Mouse (Mus musculus) brain, embryonic 14.5 days (tissue): ENCODE data around the gene Crtc3. TPM values are rescaled to one million over a fixed set of nuclear protein-coding genes. Genes with fewer than 3 reads are reported as not detected.

ENCODE experiments used
- DNase-seq: peaks from one replicate; pipeline ENCODE4 v3.0.0-alpha.2; 2011; ENCODE audit warnings: low read depth
- CTCF ChIP-seq: fragments of 200-500 bp; IDR thresholded peaks from 2 replicates; pipeline ENCODE4 v1.5.1; 2012; ENCODE audit warnings: inconsistent platforms, mild to moderate bottlenecking, moderate library complexity, borderline replicate concordance; ENCODE audit not compliant: insufficient read depth, insufficient read length; ENCODE audit errors: extremely low read depth
- POLR2A ChIP-seq: fragments of 200-500 bp; IDR thresholded peaks from 2 replicates; pipeline ENCODE4 v1.6.1; 2012; ENCODE audit warnings: mild to moderate bottlenecking, inconsistent platforms, borderline replicate concordance; ENCODE audit not compliant: poor library complexity, insufficient read depth, insufficient read length, severe bottlenecking; ENCODE audit errors: extremely low read depth
- polyA plus RNA-seq: library from polyadenylated mRNA; depleted of rRNA; stranded (reverse); fragments of >200 nt; gene quantifications from 2 replicates; pipeline ENCODE4 v1.2.3, GENCODE M21; 2012

Crtc3 gene
- polyA plus RNA-seq, 1 experiment = 18.1 TPM

DNA sequence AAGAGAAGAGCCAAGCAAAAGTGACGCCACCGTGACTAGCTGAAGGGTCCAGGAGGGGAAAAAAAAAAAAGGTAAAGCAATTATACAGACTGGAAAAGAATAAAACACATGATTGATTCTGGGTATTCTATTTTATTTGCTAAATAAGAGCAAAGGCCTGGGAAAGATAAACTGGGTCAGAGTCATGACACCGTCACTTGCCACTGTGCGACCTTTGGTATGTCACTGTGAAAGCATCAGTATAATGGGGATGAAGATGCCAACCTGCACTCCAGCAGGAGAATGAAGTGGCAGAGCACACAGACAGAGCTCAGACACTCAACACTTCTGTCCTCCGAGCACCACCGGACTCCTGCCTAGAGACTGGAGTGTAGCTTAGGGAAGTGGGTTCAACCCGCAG, 34.7 kb downstream of the Crtc3 start:
- TF ChIP-seq POLR2A (no peak), CTCF (no peak)
- DNase-seq = no peak

DNA sequence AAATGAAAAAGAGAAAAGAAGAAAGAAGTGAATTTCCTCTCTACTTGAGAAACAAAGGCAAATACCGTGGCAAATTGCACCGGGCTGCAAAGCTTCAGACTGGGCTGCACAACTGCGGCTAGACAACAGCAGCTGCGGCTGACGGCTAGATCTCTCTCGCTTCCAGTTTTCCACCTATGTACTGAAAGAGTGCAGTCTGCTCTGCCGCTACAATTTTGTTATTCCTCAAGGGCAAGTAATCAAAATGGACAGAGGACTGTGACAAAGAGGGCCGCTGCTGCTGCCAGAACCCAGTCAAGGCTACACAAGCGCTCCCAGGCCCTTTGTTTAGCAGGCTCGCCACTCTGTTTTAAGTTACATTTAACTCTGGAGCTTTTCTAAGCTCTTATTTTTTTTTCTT, 35.6 kb downstream of the Crtc3 start:
- peak; percentile 76 for DNase-seq
- no peak for TF ChIP-seq POLR2A
- no peak for TF ChIP-seq CTCF

DNA sequence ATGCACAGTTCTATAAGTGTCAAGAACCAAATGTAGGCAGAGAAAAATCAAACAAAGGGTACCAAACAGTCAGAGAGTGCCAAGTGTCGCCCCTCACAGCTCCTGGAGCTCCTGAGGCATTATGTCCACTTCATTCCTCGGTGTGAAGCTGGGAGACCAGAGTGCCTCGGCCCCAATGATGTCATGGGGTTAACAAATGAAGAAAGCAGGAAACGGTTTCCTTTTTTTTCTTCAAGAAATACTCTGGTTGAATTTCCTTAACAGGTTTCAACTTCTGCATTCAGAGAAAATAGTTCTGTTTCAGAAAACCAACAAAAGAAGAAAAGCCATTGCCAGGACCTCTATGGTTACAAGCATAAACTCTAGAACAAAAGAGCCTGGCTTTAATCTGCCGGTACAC, 36.4 kb downstream of the Crtc3 start:
- peak; percentile 66 for DNase-seq
- TF ChIP-seq CTCF (no peak), POLR2A (no peak)

DNA sequence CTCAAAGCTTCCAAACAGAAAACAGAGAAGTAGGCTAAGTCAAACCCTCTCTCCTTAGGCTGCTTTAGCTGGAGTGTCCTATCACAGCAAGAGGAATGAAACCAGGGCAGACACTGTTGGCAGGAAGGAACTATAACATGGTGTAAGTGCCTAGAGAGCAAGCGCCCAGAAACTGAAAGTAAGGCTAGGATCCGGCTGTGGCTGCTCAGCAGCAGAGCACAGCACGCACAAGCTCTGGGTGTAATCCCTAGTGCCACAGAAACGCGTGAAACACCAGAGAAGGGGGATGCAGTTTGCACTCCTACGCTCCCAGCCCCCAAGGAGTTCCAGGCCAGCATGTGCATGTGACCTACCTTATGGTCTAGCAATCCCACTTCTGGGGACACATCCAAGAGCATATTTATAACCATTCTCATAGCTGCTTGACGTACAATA, 41.2 kb downstream of the Crtc3 start:
- peak; percentile 26 for DNase-seq

DNA sequence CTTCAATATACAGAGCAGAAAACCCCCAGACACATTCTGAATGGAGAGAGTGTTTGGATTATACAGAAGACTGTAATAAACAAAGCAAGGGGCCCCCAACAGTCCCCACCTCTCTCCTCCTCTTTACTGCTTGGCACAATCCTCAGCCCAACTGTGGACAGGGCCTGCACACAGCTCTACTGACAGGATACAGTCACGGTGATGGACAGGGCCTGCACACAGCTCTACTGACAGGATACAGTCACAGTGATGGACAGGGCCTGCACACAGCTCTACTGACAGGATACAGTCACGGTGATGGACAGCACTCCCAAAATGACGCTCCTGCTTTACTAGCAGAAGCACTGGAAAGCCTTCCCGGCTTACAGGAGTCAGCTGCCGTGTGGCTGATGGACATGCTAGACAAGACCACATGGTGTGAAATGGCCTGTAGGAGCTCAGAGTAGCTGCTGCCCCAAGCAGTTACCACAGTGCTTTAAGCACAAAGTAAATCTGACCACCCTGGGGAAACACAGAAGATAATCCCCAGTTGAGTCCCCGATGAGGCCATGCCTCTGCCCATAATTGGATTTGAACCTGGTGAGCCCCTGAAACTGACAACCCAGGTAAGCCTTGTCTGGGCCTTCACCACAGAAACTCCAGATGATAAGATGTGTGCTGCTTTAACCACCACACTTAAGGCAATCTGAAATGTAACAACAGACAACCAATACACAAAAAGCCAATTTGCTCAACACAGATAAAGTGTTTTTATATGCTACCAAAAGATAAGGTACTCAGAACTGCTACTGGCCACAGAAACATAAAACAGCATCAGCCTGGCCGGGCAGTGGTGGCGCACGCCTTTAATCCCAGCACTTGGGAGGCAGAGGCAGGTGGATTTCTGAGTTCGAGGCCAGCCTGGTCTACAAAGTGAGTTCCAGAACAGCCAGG, 42.3 kb downstream of the Crtc3 start:
- DNase-seq = no peak
- TF ChIP-seq POLR2A = no peak
- TF ChIP-seq CTCF = no peak

More for the DNA sequence above, 41.2 kb downstream of the Crtc3 start:
- no peak for TF ChIP-seq POLR2A
- TF ChIP-seq CTCF = no peak

DNA sequence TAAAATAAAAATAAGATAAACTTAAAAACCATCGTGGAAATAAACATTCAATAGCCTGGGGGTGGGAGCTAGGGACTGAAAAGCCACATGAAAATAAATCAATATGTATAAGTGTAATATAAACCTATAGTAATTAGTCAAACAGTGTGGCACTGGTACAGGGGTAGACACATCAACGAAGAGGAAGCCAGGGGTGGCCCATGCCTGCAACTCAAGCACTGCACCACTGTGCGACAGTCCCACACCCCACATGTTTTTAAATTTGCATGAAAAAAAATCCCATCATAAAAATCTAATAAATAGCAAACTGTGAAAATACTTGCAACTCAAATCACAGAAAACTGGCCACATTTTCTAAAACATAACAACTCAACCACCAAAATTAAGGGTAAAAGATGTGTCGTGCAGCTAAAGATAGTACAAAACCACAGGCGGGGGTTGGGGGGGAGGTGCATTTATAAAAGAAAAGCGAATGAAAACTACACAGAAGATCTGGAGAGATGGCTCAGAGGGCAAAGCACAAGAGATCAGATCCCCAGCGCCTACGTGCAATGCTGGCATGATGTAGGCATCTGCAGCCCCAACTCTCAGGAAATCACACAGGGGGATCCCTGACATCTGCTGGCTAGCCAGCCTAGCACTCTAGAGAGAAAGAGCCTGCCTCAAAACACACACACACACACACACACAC, 45.6 kb downstream of the Crtc3 start:
- TF ChIP-seq POLR2A (no peak), CTCF (no peak)
- peak; percentile 40 for DNase-seq

DNA sequence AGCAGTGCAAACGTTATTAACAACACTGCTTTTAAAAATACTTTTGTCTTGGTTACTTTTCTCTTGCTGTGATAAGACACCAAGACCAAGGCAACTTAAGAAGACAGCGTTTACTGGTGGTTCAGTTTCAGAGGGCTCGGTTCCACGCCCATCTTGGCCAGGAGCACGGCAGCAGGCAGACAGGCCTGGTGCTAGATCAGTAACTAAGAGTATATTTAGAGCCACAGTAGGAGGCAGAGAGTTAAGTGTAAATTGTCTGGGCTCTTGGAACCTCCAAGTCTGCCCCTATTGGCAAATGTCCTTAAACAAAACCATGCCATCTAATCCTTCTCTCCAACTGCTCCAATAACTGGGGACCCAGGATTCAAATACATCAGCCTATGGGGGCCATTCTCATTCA, 46.1 kb downstream of the Crtc3 start:
- TF ChIP-seq POLR2A = no peak
- no peak for TF ChIP-seq CTCF
- no peak for DNase-seq

DNA sequence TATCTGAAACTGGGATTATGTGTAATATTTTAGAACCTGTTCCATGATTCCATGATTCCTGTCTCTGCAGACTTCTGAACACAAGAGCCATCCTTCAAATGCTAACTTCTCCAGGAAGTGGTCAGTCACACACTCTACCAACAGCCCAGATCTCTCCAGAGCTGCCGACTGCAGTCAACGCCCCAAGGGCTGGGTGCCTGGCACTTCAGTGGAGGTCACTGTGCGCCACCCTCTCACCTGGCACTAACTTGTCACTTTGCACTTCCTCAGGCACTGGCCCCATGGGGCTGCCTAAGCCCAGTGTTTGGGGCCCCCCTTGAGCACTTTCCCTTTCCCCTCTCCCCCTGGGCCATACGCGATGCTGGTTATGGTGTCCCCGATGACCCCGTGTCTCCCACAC, 46.8 kb downstream of the Crtc3 start:
- DNase-seq = no peak

DNA sequence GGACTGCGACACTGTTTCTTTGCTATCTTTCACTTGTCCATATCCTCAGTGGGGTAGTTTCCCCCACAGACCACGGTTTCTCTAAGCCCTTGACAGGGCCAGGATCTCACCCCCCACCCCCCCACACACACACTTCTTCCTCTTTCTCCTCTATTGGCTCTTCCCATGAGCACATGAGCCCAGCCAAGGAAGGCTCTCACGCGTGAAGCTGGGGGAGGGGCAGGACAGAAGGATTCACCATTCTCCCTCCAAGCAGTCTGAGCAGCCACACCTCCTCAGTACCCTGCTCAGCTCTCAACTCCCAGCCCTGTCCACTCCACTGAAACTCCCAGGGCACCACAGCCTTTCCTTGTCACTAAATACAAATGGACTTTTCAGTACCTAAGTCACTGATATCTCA, 47.2 kb downstream of the Crtc3 start:
- TF ChIP-seq POLR2A (no peak), CTCF (no peak)
- peak; percentile 69 for DNase-seq

More for the DNA sequence above, 46.8 kb downstream of the Crtc3 start:
- TF ChIP-seq CTCF (no peak), POLR2A (no peak)

DNA sequence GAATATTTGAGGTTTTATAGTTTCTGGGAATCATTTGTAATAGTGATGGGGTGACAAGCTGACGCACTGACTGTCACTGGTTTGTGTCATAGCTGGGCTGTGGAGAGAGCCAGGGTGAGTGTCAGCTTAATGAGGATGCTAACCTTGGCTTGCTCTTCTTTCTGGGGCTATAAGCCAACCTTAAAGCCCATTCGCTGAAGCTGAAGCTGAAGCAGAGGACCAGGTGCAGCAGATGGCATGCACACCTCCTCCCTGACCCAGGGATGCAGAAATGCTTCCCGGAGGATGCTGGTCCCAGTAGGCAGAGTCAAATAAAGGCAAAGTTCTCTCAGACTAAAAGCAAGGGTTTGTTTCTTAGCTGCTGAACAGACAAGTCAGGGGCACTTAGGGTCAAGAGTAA, 48.7 kb downstream of the Crtc3 start:
- TF ChIP-seq POLR2A (no peak), CTCF (no peak)
- no peak for DNase-seq

DNA sequence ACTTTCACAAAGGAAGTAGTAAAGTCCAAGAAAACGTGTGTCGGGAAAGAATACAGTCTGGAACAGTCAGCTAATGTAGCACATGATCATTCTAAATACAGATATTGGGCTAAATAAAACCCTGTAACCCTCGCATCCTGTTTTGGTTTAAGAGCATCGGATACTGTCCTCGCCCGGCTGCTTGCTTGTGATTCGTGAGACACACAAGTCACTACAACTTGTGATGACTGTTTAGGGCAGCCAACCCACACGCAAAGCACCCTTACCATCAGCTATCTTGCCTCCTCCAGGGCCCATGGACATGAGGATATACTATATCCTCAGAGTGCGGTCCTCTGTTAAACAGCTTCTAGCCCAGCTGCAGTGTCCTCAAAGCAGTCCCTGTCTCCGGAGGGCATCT, 50.2 kb downstream of the Crtc3 start:
- TF ChIP-seq POLR2A (no peak), CTCF (no peak)
- no peak for DNase-seq

DNA sequence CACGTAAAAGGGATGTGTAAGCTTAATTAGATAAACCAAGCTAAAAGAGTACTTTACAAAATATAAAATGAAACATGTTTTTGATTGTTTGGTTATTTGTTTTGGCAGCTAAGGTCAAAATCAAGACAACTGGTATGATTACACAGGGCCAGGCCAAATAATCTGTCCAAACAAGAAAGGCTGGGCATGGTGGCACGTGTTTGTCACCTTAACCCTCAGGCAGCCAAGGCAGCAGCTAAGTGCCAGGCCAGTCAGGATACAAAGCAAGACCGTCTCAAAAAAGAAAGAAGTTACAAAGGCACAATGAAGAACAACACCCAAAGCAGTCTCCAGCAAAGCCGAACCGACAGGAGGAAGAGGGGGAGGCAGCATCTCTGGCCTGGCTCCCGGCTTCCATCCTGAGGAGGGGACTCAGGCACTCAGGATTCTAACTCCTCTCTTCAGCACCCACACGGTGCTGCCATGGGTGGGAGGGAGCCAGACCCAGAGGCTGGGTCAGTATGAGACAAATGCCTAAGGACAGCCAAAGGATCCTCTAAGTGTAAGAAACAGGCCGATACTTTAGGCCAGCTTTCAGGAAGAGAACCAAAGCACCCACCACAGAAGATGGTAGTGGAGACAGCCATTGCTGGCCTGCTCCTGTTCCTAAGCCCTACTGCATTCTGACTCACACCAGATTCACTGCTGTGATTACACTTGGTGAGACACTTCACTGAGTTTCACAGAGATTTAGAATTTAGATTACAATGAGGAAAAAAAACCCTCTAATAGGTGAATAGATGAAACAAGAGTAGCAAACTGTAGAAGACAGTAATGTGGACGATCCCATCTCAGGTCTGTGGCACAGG, 51.5 kb downstream of the Crtc3 start:
- TF ChIP-seq CTCF (no peak), POLR2A (no peak)
- no peak for DNase-seq
